8 mouse cellular contexts compared by ENCODE assay signal in genomic region chr7:100555431-100555951, GRCm38 (mm10). TPM values are rescaled to one million over a fixed set of nuclear protein-coding genes. Genes with fewer than 3 reads are reported as not detected.
A peak's percentile ranks its signal among the peaks of the same experiment; 100 is the strongest.
DNase-seq lines count a peak whose midpoint lies in the region; ATAC-seq and TF ChIP-seq lines count a peak whose summit lies in the region.

No protein-coding gene starts in this region.

- 33% methylated on average over 13 of the region's 13 CpGs for WGBS in intestine, postnatal 0 days
- 66% methylated on average over 13 of the region's 13 CpGs for WGBS in liver, embryonic 13.5 days (ENCODE audit: insufficient replicate concordance)

- peak overlapping the region; percentile 3; the same call in 1 of the 2 replicates for H3K4me2 ChIP-seq in intestine, postnatal 0 days (replicated peaks; ENCODE audit: low read depth)
- H3K4me2 ChIP-seq in liver, embryonic 13.5 days = no peak overlapping the region

- no peak for TF ChIP-seq CTCF in intestine, postnatal 0 days (IDR thresholded peaks at IDR 0.05; ENCODE audit: low read depth)

- peaks cover 3% of the 10 kb centered on the region for H3K4me1 ChIP-seq in intestine, postnatal 0 days (replicated peaks; ENCODE audit: control insufficient read depth, insufficient read depth, low read length)
- H3K4me1 ChIP-seq in liver, embryonic 13.5 days (replicated peaks) = peaks cover 45% of the 10 kb centered on the region

- no peak overlapping the region for H3K9ac ChIP-seq in intestine, postnatal 0 days (ENCODE audit: low read depth, low read length)
- H3K9ac ChIP-seq in liver, embryonic 13.5 days = peak overlapping the region; percentile 39; the same call in 1 of the 2 replicates

- peak; percentile 43; the same call in 1 of the 2 replicates for ATAC-seq in intestine, postnatal 0 days
- ATAC-seq in liver, embryonic 13.5 days (ENCODE audit: low read depth) = no peak

- H3K4me3 ChIP-seq in intestine, postnatal 0 days (ENCODE audit: low read depth, low read length) = no peak overlapping the region
- no peak overlapping the region for H3K4me3 ChIP-seq in liver, embryonic 13.5 days (replicated peaks)

- peak; percentile 59 for DNase-seq in ES-CJ7 (ENCODE audit: low read depth, low spot score)
- peak; percentile 51 to 61 for DNase-seq in cerebellum, postnatal 10 days
- peak; percentile 42 to 46 for DNase-seq in frontal cortex, postnatal 14 days (ENCODE audit: low spot score in 2 of 2)
- no peak for DNase-seq in liver, embryonic 13.5 days
- peak; percentile 42 to 57 for DNase-seq in right cerebral cortex, postnatal 36 days (ENCODE audit: low spot score in 2 of 2)
- DNase-seq in T-cell, adult 2 months (ENCODE audit: low spot score) = no peak
- DNase-seq in lung, adult 18-20 months = no peak

- peak overlapping the region; percentile 67 for H3K27ac ChIP-seq in intestine, postnatal 0 days (ENCODE audit: low read depth, low read length)
- peak overlapping the region; percentile 83 for H3K27ac ChIP-seq in liver, embryonic 13.5 days

- no peaks in the 10 kb centered on the region for H3K27me3 ChIP-seq in intestine, postnatal 0 days (replicated peaks; ENCODE audit: control insufficient read depth, insufficient read depth, low read length)
- no peaks in the 10 kb centered on the region for H3K27me3 ChIP-seq in liver, embryonic 13.5 days

- H3K36me3 ChIP-seq in intestine, postnatal 0 days (ENCODE audit: control insufficient read depth, insufficient read depth) = no peaks in the 10 kb centered on the region
- peaks cover 15% of the 10 kb centered on the region; the same call in 1 of the 2 replicates for H3K36me3 ChIP-seq in liver, embryonic 13.5 days

- no peaks in the 10 kb centered on the region for H3K9me3 ChIP-seq in intestine, postnatal 0 days (ENCODE audit: control insufficient read depth)
- no peaks in the 10 kb centered on the region for H3K9me3 ChIP-seq in liver, embryonic 13.5 days (replicated peaks)

RNA-seq across cellular contexts. Expression of gene Coa4, which starts 18.6 kb away (rescaled TPM):
- 52.4 and 54.1 TPM in 2 replicates for polyA plus RNA-seq in intestine, postnatal 0 days (2015; fragmentation: Nextera tagmentation; extraction: Ambion mirVana)
- 14.0 and 14.3 TPM in 2 replicates for polyA plus RNA-seq in liver, embryonic 13.5 days (2015; fragmentation: Nextera tagmentation; extraction: Ambion mirVana)

RNA-seq across cellular contexts. Expression of gene Dnajb13, which starts 40.7 kb away (rescaled TPM):
- polyA plus RNA-seq in intestine, postnatal 0 days (2015; fragmentation: Nextera tagmentation; extraction: Ambion mirVana) = 0.09 and 0.17 TPM in 2 replicates
- 2.5 TPM in 2 replicates for polyA plus RNA-seq in liver, embryonic 13.5 days (2015; fragmentation: Nextera tagmentation; extraction: Ambion mirVana)

RNA-seq across cellular contexts. Expression of gene Rab6a, which starts 51.7 kb away (rescaled TPM):
- 122 and 123 TPM in 2 replicates for polyA plus RNA-seq in intestine, postnatal 0 days (2015; fragmentation: Nextera tagmentation; extraction: Ambion mirVana)
- 40.2 and 46.7 TPM in 2 replicates for polyA plus RNA-seq in liver, embryonic 13.5 days (2015; fragmentation: Nextera tagmentation; extraction: Ambion mirVana)

RNA-seq across cellular contexts. Expression of gene Mrpl48, which starts 52.6 kb away (rescaled TPM):
- polyA plus RNA-seq in intestine, postnatal 0 days (2015; fragmentation: Nextera tagmentation; extraction: Ambion mirVana) = 89.4 and 94.8 TPM in 2 replicates
- 57.0 and 59.8 TPM in 2 replicates for polyA plus RNA-seq in liver, embryonic 13.5 days (2015; fragmentation: Nextera tagmentation; extraction: Ambion mirVana)

Comparison
In these comparisons a context has a peak if more than half of its experiments do, and no peak if none do; other contexts are left out.
1. DNase-seq: peak in ES-CJ7 (single experiment), cerebellum, postnatal 10 days (2 of 2), frontal cortex, postnatal 14 days (2 of 2) and right cerebral cortex, postnatal 36 days (2 of 2); none in liver, embryonic 13.5 days (single experiment), T-cell, adult 2 months (single experiment) and lung, adult 18-20 months (0 of 2).